Mouse (Mus musculus) CH12.LX (cell line): Measurements from ENCODE around the gene Phb. TPM values are rescaled to one million over a fixed set of nuclear protein-coding genes. Genes with fewer than 3 reads are reported as not detected.

Experiments used
- DNase-seq: peaks from one replicate; pipeline ENCODE4 v3.0.0-alpha.2; 2013; ENCODE audit errors: extremely low read depth
- H3K27ac ChIP-seq: 2 replicates; pipeline ENCODE4 v1.5.1; 2012; ENCODE audit warnings: low read depth, mild to moderate bottlenecking, control low read depth, moderate library complexity; ENCODE audit not compliant: insufficient read depth
- H3K27me3 ChIP-seq: replicated peaks from 2 replicates; pipeline ENCODE3; 2012; ENCODE audit warnings: inconsistent platforms
- H3K36me3 ChIP-seq, 2 experiments: replicated peaks in 1 of 2; 2 replicates each; pipeline versions ENCODE3 to v1.6.1; 2012; ENCODE audit warnings: inconsistent platforms in 1 of 2, low read length in 1 of 2, mild to moderate bottlenecking in 1 of 2, mixed read lengths in 1 of 2, moderate library complexity in 1 of 2; ENCODE audit not compliant: control insufficient read depth in 1 of 2, insufficient read depth in 1 of 2
- H3K4me1 ChIP-seq, 2 experiments: 2 replicates each; pipeline ENCODE4 v1.6.1; 2012; ENCODE audit warnings: inconsistent platforms in 1 of 2, moderate library complexity in 1 of 2; ENCODE audit not compliant: insufficient read depth in 2 of 2, control insufficient read depth in 1 of 2
- H3K4me2 ChIP-seq: 2 replicates; pipeline ENCODE4 v1.6.1; 2012; ENCODE audit warnings: low read depth, mild to moderate bottlenecking, control low read depth; ENCODE audit not compliant: poor library complexity, insufficient read depth, severe bottlenecking
- H3K4me3 ChIP-seq, 3 experiments: fragments of 150-350 bp in 1 of 3; sonication (generic) in 1 of 3; replicated peaks in 1 of 3; 2 replicates each; pipeline versions ENCODE3 to v1.5.1; 2011 to 2012; ENCODE audit warnings: low read depth in 2 of 3, low read length in 2 of 3, mild to moderate bottlenecking in 2 of 3, moderate library complexity in 2 of 3, control low read depth in 1 of 3, improper control_type of control experiment in 1 of 3, inconsistent platforms in 1 of 3, mixed read lengths in 1 of 3; ENCODE audit not compliant: poor library complexity in 1 of 3
- H3K79me2 ChIP-seq: replicated peaks from 2 replicates; pipeline ENCODE4 v1.6.1; 2012; ENCODE audit warnings: mild to moderate bottlenecking, moderate library complexity; ENCODE audit not compliant: control insufficient read depth, poor library complexity, insufficient read depth, severe bottlenecking; ENCODE audit errors: extremely low read depth
- H3K9ac ChIP-seq: 2 replicates; pipeline ENCODE4 v1.6.1; 2012; ENCODE audit warnings: low read depth, mild to moderate bottlenecking, control low read depth, moderate library complexity; ENCODE audit not compliant: insufficient read depth
- H3K9me3 ChIP-seq: replicated peaks from 2 replicates; pipeline ENCODE3; 2012; ENCODE audit warnings: low read length, inconsistent platforms, mixed read lengths
- BHLHE40 ChIP-seq: IDR thresholded peaks from 2 replicates; pipeline ENCODE4 v1.6.1; 2011; ENCODE audit warnings: mild to moderate bottlenecking, low read depth, low read length, improper control_type of control experiment
- CHD1 ChIP-seq: IDR thresholded peaks from 2 replicates; pipeline ENCODE4 v1.6.1; 2012; ENCODE audit warnings: low read depth, low read length, improper control_type of control experiment, inconsistent platforms
- CHD2 ChIP-seq: IDR thresholded peaks from 2 replicates; pipeline ENCODE4 v1.6.1; 2011; ENCODE audit warnings: low read length, improper control_type of control experiment
- CTCF ChIP-seq, 2 experiments: IDR thresholded peaks in 1 of 2; conservative IDR thresholded peaks in 1 of 2; 2 replicates each; pipeline ENCODE4 v1.5.1; 2011 to 2012; ENCODE audit warnings: low read depth in 2 of 2, low read length in 2 of 2, improper control_type of control experiment in 1 of 2, inconsistent platforms in 1 of 2, mild to moderate bottlenecking in 1 of 2, moderate library complexity in 1 of 2
- E2F4 ChIP-seq: IDR thresholded peaks from 2 replicates; pipeline ENCODE4 v1.6.1; 2011; ENCODE audit warnings: low read depth, low read length, improper control_type of control experiment; ENCODE audit not compliant: insufficient replicate concordance
- ELF1 ChIP-seq: IDR thresholded peaks from 2 replicates; pipeline ENCODE4 v1.6.1; 2014; ENCODE audit warnings: low read depth, mild to moderate bottlenecking, inconsistent platforms, low read length, improper control_type of control experiment
- EP300 ChIP-seq: IDR thresholded peaks from 2 replicates; pipeline ENCODE4 v1.6.1; 2011; ENCODE audit warnings: low read length, improper control_type of control experiment
- ETS1 ChIP-seq: conservative IDR thresholded peaks from 2 replicates; pipeline ENCODE4 v1.6.1; 2012; ENCODE audit warnings: low read depth, mild to moderate bottlenecking, inconsistent platforms, low read length, improper control_type of control experiment, moderate library complexity
- GABPA ChIP-seq: IDR thresholded peaks from 2 replicates; pipeline ENCODE4 v1.6.1; 2012; ENCODE audit warnings: low read depth, low read length, improper control_type of control experiment, inconsistent platforms; ENCODE audit not compliant: insufficient replicate concordance
- HCFC1 ChIP-seq: IDR thresholded peaks from 2 replicates; pipeline ENCODE4 v1.6.1; 2012; ENCODE audit warnings: low read depth, mild to moderate bottlenecking, inconsistent platforms, low read length, improper control_type of control experiment
- IRF4 ChIP-seq: IDR thresholded peaks from 2 replicates; pipeline ENCODE4 v1.6.1; 2014; ENCODE audit warnings: low read depth, mild to moderate bottlenecking, inconsistent platforms, low read length, improper control_type of control experiment
- JUN ChIP-seq: IDR thresholded peaks from 2 replicates; pipeline ENCODE4 v1.6.1; 2011; ENCODE audit warnings: low read depth, mild to moderate bottlenecking, low read length, improper control_type of control experiment, moderate library complexity; ENCODE audit not compliant: insufficient read depth
- JUND ChIP-seq: conservative IDR thresholded peaks from 2 replicates; pipeline ENCODE4 v1.6.1; 2011; ENCODE audit warnings: low read depth, low read length, improper control_type of control experiment
- KAT2A ChIP-seq: IDR thresholded peaks from 2 replicates; pipeline ENCODE4 v1.6.1; 2012; ENCODE audit warnings: low read length, improper control_type of control experiment, inconsistent platforms; ENCODE audit not compliant: insufficient replicate concordance
- MAFK ChIP-seq: IDR thresholded peaks from 2 replicates; pipeline ENCODE4 v1.6.1; 2011; ENCODE audit warnings: low read length, improper control_type of control experiment; ENCODE audit not compliant: insufficient replicate concordance
- MAZ ChIP-seq: IDR thresholded peaks from 2 replicates; pipeline ENCODE4 v1.6.1; 2012; ENCODE audit warnings: low read depth, mild to moderate bottlenecking, inconsistent platforms, low read length, improper control_type of control experiment, moderate library complexity
- MEF2A ChIP-seq: IDR thresholded peaks from 2 replicates; pipeline ENCODE4 v1.6.1; 2014; ENCODE audit warnings: low read depth, mild to moderate bottlenecking, inconsistent platforms, low read length, improper control_type of control experiment, borderline replicate concordance
- MXI1 ChIP-seq: IDR thresholded peaks from 2 replicates; pipeline ENCODE4 v1.6.1; 2011; ENCODE audit warnings: mild to moderate bottlenecking, low read depth, low read length, improper control_type of control experiment
- MYC ChIP-seq: IDR thresholded peaks from 2 replicates; pipeline ENCODE4 v1.6.1; 2011; ENCODE audit warnings: low read depth, mild to moderate bottlenecking, improper control_type of control experiment, low read length
- NELFE ChIP-seq: IDR thresholded peaks from 2 replicates; pipeline ENCODE4 v1.6.1; 2011; ENCODE audit warnings: low read depth, low read length, improper control_type of control experiment
- NRF1 ChIP-seq: IDR thresholded peaks from 2 replicates; pipeline ENCODE4 v1.6.1; 2014; ENCODE audit warnings: low read depth, mild to moderate bottlenecking, inconsistent platforms, low read length, improper control_type of control experiment, moderate library complexity
- PAX5 ChIP-seq: IDR thresholded peaks from 2 replicates; pipeline ENCODE4 v1.6.1; 2012; ENCODE audit warnings: low read length, inconsistent platforms, mixed read lengths
- POLR2A ChIP-seq: IDR thresholded peaks from 2 replicates; pipeline ENCODE4 v1.6.1; 2011; ENCODE audit warnings: low read depth, mild to moderate bottlenecking, improper control_type of control experiment, low read length
- POLR2AphosphoS2 ChIP-seq: IDR thresholded peaks from 2 replicates; pipeline ENCODE4 v1.6.1; 2011; ENCODE audit warnings: low read depth, low read length, improper control_type of control experiment
- RAD21 ChIP-seq: IDR thresholded peaks from 2 replicates; pipeline ENCODE4 v1.6.1; 2011; ENCODE audit warnings: low read depth, mild to moderate bottlenecking, low read length, improper control_type of control experiment, moderate library complexity
- RCOR1 ChIP-seq: conservative IDR thresholded peaks from 2 replicates; pipeline ENCODE4 v1.6.1; 2012; ENCODE audit warnings: low read depth, mild to moderate bottlenecking, inconsistent platforms, low read length, improper control_type of control experiment
- SIN3A ChIP-seq: IDR thresholded peaks from 2 replicates; pipeline ENCODE4 v1.6.1; 2012; ENCODE audit warnings: low read length, improper control_type of control experiment, inconsistent platforms
- SMC3 ChIP-seq: IDR thresholded peaks from 2 replicates; pipeline ENCODE4 v1.6.1; 2011; ENCODE audit warnings: low read depth, low read length, improper control_type of control experiment
- TBP ChIP-seq: conservative IDR thresholded peaks from 2 replicates; pipeline ENCODE4 v1.6.1; 2011; ENCODE audit warnings: low read depth, low read length, improper control_type of control experiment
- TCF12 ChIP-seq: IDR thresholded peaks from 2 replicates; pipeline ENCODE4 v1.6.1; 2014; ENCODE audit warnings: low read depth, mild to moderate bottlenecking, inconsistent platforms, low read length, improper control_type of control experiment
- UBTF ChIP-seq: IDR thresholded peaks from 2 replicates; pipeline ENCODE4 v1.6.1; 2012; ENCODE audit warnings: low read depth, mild to moderate bottlenecking, inconsistent platforms, low read length, improper control_type of control experiment, moderate library complexity
- USF1 ChIP-seq: IDR thresholded peaks from 2 replicates; pipeline ENCODE4 v1.6.1; 2014; ENCODE audit warnings: low read depth, mild to moderate bottlenecking, inconsistent platforms, low read length, improper control_type of control experiment
- USF2 ChIP-seq: conservative IDR thresholded peaks from 2 replicates; pipeline ENCODE4 v1.6.1; 2011; ENCODE audit warnings: low read depth, low read length, improper control_type of control experiment
- ZC3H11A ChIP-seq: IDR thresholded peaks from 2 replicates; pipeline ENCODE4 v1.6.1; 2012; ENCODE audit warnings: low read depth, mild to moderate bottlenecking, inconsistent platforms, low read length, improper control_type of control experiment
- ZKSCAN1 ChIP-seq: IDR thresholded peaks from 2 replicates; pipeline ENCODE4 v1.6.1; 2012; ENCODE audit warnings: low read depth, inconsistent platforms, low read length, improper control_type of control experiment, borderline replicate concordance
- ZMIZ1 ChIP-seq: IDR thresholded peaks from 2 replicates; pipeline ENCODE4 v1.6.1; 2012; ENCODE audit warnings: low read depth, mild to moderate bottlenecking, inconsistent platforms, low read length, improper control_type of control experiment
- ZNF384 ChIP-seq: IDR thresholded peaks from 2 replicates; pipeline ENCODE4 v1.6.1; 2012; ENCODE audit warnings: low read depth, low read length, improper control_type of control experiment, inconsistent platforms
- dilution Hi-C: fragments of 300-500 bp; cut with MboI; formaldehyde crosslinking; loops from 2 replicates; pipeline ENCODE4 v1.14.3; 2020; ENCODE audit warnings: low sequenced_read_pairs; ENCODE audit not compliant: extremely low pct_unique_long_range_greater_than_20kb, extremely low pct_ligation_motif_present
- in situ Hi-C: fragments of 300-500 bp; cut with MboI; formaldehyde crosslinking; loops from 3 replicates; pipeline ENCODE4 v1.14.3; 2019; ENCODE audit warnings: low sequenced_read_pairs, low pct_ligation_motif_present, low pct_unique_long_range_greater_than_20kb, mixed read lengths
- polyA plus RNA-seq: library from polyadenylated mRNA; unstranded; fragments of >175 nt; gene quantifications from 2 replicates; pipeline ENCODE4 v1.2.1, GENCODE M21; 2012; ENCODE audit warnings: low read depth; ENCODE audit not compliant: insufficient read length
- total RNA-seq, 2 experiments: library from RNA; depleted of rRNA; stranded (reverse); fragments of 300-350 nt in 1 of 2; fragments of >200 nt in 1 of 2; gene quantifications; 2 replicates each; pipeline ENCODE4 v1.2.3; 2012 to 2014

Gene Phb
- total and polyA plus RNA-seq, 3 experiments, result 405 to 699 (median 512) TPM

GRCm38 (mm10) chr11:95677925-95678701, 11.4 kb downstream of the Phb start:
- Histone ChIP-seq H3K27ac (peak overlapping the region; percentile 53), H3K4me1 (peaks cover 14 to 56% of the 10 kb centered on the region in 2 experiments), H3K27me3 (no peaks in the 10 kb centered on the region), H3K79me2 (no peaks in the 10 kb centered on the region), H3K9me3 (no peaks in the 10 kb centered on the region), H3K4me3 (no peak overlapping the region), H3K9ac (no peak overlapping the region), H3K36me3 (peaks cover 73 to 96% of the 10 kb centered on the region in 2 experiments), H3K4me2 (peak overlapping the region; percentile 14; the same call in 1 of the 2 replicates)
- DNase-seq, result peak; percentile 77
- in situ Hi-C loops, result no loop called here
- no peak for TF ChIP-seq NRF1
- TF ChIP-seq TBP, result no peak
- TF ChIP-seq TCF12, result peak; percentile 98
- no peak for TF ChIP-seq USF1
- TF ChIP-seq ZC3H11A, result no peak
- no peak for TF ChIP-seq PAX5
- peak; percentile 72; the same call in 1 of the 2 replicates for TF ChIP-seq EP300
- peak; percentile 74 for TF ChIP-seq JUND
- TF ChIP-seq SIN3A, result peak; percentile 51; the same call in 1 of the 2 replicates
- TF ChIP-seq SMC3, result no peak
- TF ChIP-seq CHD2, result no peak
- TF ChIP-seq RCOR1, result peak; percentile 82; the same call in 1 of the 2 replicates
- TF ChIP-seq JUN, result peak; percentile 44; the same call in 1 of the 2 replicates
- TF ChIP-seq MXI1, result no peak
- TF ChIP-seq MYC, result no peak
- TF ChIP-seq ZMIZ1, result no peak
- no peak for TF ChIP-seq USF2
- TF ChIP-seq IRF4, result 0 out of 2 replicates have a peak, but pooled peaks have one; percentile 11
- no peak for TF ChIP-seq MAZ
- TF ChIP-seq ZKSCAN1, result no peak
- TF ChIP-seq RAD21, result no peak
- peak; percentile 22; the same call in 1 of the 2 replicates for TF ChIP-seq HCFC1
- no peak; the same call in 1 of the 2 replicates for TF ChIP-seq MEF2A
- TF ChIP-seq NELFE, result no peak
- TF ChIP-seq UBTF, result no peak
- no peak for TF ChIP-seq E2F4
- no peak for TF ChIP-seq POLR2AphosphoS2
- peak; percentile 87 for TF ChIP-seq ZNF384
- no peak for TF ChIP-seq GABPA
- TF ChIP-seq ELF1, result no peak
- 0 out of 2 replicates have a peak, but pooled peaks have one; percentile 39 for TF ChIP-seq KAT2A
- TF ChIP-seq MAFK, result no peak
- TF ChIP-seq CHD1, result no peak
- 0 out of 2 replicates have a peak, but pooled peaks have one; percentile 11 for TF ChIP-seq BHLHE40
- no peak for TF ChIP-seq POLR2A
- no peak for TF ChIP-seq CTCF (conservative IDR thresholded peaks at IDR 0.05 in 1 of 2, IDR thresholded peaks at IDR 0.05 in 1 of 2; ENCODE audit: low read depth in 2 of 2, low read length in 2 of 2)
- peak; percentile 70 for TF ChIP-seq ETS1
- dilution Hi-C loops, result no loop called here
